Mouse (Mus musculus) limb, embryonic 14.5 days (tissue): ENCODE measurements at regions not wholly inside any gene's neighbourhood (a gene's known extent, or its start where the extent isn't known, plus 50 kb on each side); places are given as distances from the start of the nearest gene placed in this dataset.

Source experiments
- ATAC-seq: fragments of 200-750 bp; cut with Nextera tagmentation; 2 replicates; pipeline ENCODE4 v1.8.0; 2017; ENCODE audit warnings: low read depth, moderate number of reproducible peaks, moderate TSS enrichment; ENCODE audit not compliant: low FRiP score
- DNase-seq: peaks from one replicate; pipeline ENCODE4 v3.0.0-alpha.2; 2015; ENCODE audit warnings: low spot score
- H3K27ac ChIP-seq: fragments of 300-500 bp; sonication (generic); replicated peaks from 2 replicates; pipeline ENCODE4 v1.5.1; 2014; ENCODE audit warnings: low read depth, mild to moderate bottlenecking, low read length, moderate library complexity, mixed read lengths
- H3K27me3 ChIP-seq: fragments of 300-500 bp; sonication (generic); 2 replicates; pipeline ENCODE4 v1.6.1; 2014; ENCODE audit warnings: low read length, mixed read lengths; ENCODE audit not compliant: control insufficient read depth, insufficient read depth
- H3K36me3 ChIP-seq: fragments of 300-500 bp; sonication (generic); 2 replicates; pipeline ENCODE4 v1.6.1; 2014; ENCODE audit warnings: mild to moderate bottlenecking, low read length, moderate library complexity, mixed read lengths; ENCODE audit not compliant: control insufficient read depth, insufficient read depth
- H3K4me1 ChIP-seq: fragments of 300-500 bp; sonication (generic); 2 replicates; pipeline ENCODE4 v1.6.1; 2014; ENCODE audit warnings: antibody characterized with exemption, low read length, mixed read lengths; ENCODE audit not compliant: control insufficient read depth, insufficient read depth
- H3K4me2 ChIP-seq: fragments of 300-500 bp; sonication (generic); replicated peaks from 2 replicates; pipeline ENCODE4 v1.6.1; 2014; ENCODE audit warnings: low read depth, mild to moderate bottlenecking, low read length, moderate library complexity; ENCODE audit not compliant: severe bottlenecking
- H3K4me3 ChIP-seq: fragments of 300-500 bp; sonication (generic); replicated peaks from 2 replicates; pipeline ENCODE4 v1.5.1; 2014; ENCODE audit warnings: low read length
- H3K9ac ChIP-seq: fragments of 300-500 bp; sonication (generic); 2 replicates; pipeline ENCODE4 v1.6.1; 2014; ENCODE audit warnings: mild to moderate bottlenecking, low read depth, low read length, moderate library complexity; ENCODE audit not compliant: severe bottlenecking
- H3K9me3 ChIP-seq: fragments of 300-500 bp; sonication (generic); 2 replicates; pipeline ENCODE4 v1.6.1; 2016; ENCODE audit warnings: low read length; ENCODE audit not compliant: control insufficient read depth
- POLR2A ChIP-seq: fragments of 200-500 bp; IDR thresholded peaks from 2 replicates; pipeline ENCODE4 v1.8.0; 2012; ENCODE audit warnings: inconsistent platforms, mild to moderate bottlenecking, moderate library complexity, borderline replicate concordance; ENCODE audit not compliant: insufficient read depth, insufficient read length; ENCODE audit errors: extremely low read depth
- WGBS: fragments of 180-500 bp; shearing (Covaris S2); extraction: QIAGEN DNeasy Blood & Tissue Kit; methylation state at CpG from one replicate; pipeline ENCODE4 v1.1.7; 2014; 5-methylcytosine and 5-hydroxymethylcytosine counted together

- H3K4me2 ChIP-seq, result no peak overlapping the region
- WGBS, result 66% methylated on average over 6 of the region's 6 CpGs
- H3K9ac ChIP-seq, result no peak overlapping the region
- H3K4me3 ChIP-seq, result no peak overlapping the region
- no peaks in the 10 kb centered on the region for H3K9me3 ChIP-seq
- no peaks in the 10 kb centered on the region for H3K27me3 ChIP-seq
- no peak for DNase-seq
- ATAC-seq, result no peak
- H3K4me1 ChIP-seq, result no peaks in the 10 kb centered on the region
- no peak for TF ChIP-seq POLR2A
- H3K36me3 ChIP-seq, result no peaks in the 10 kb centered on the region
- no peak overlapping the region for H3K27ac ChIP-seq
These were observed 1183.0 kb downstream of the 4930447A16Rik start for GRCm38 (mm10) chr15:38608207-38608870.

GRCm38 (mm10) chr15:38609522-38609921, 1184.2 kb downstream of the 4930447A16Rik start:
- H3K9me3 ChIP-seq, result no peaks in the 10 kb centered on the region
- no peak overlapping the region for H3K4me3 ChIP-seq
- no peak overlapping the region for H3K27ac ChIP-seq
- ATAC-seq (no peak), DNase-seq (no peak)
- H3K36me3 ChIP-seq, result no peaks in the 10 kb centered on the region
- TF ChIP-seq POLR2A, result no peak
- H3K9ac ChIP-seq, result no peak overlapping the region
- H3K4me1 ChIP-seq, result no peaks in the 10 kb centered on the region
- WGBS, result 88% methylated on average over 4 of the region's 4 CpGs
- no peaks in the 10 kb centered on the region for H3K27me3 ChIP-seq
- H3K4me2 ChIP-seq, result no peak overlapping the region
